Mouse (Mus musculus) brain, embryonic 14.5 days (tissue): Measurements from ENCODE around the gene Sin3b.

Experiments
- CTCF ChIP-seq: fragments of 200-500 bp; IDR thresholded peaks from 2 replicates; pipeline ENCODE4 v1.5.1; 2012; ENCODE audit warnings: inconsistent platforms, mild to moderate bottlenecking, moderate library complexity, borderline replicate concordance; ENCODE audit not compliant: insufficient read depth, insufficient read length; ENCODE audit errors: extremely low read depth
- POLR2A ChIP-seq: fragments of 200-500 bp; IDR thresholded peaks from 2 replicates; pipeline ENCODE4 v1.6.1; 2012; ENCODE audit warnings: mild to moderate bottlenecking, inconsistent platforms, borderline replicate concordance; ENCODE audit not compliant: poor library complexity, insufficient read depth, insufficient read length, severe bottlenecking; ENCODE audit errors: extremely low read depth

DNA sequence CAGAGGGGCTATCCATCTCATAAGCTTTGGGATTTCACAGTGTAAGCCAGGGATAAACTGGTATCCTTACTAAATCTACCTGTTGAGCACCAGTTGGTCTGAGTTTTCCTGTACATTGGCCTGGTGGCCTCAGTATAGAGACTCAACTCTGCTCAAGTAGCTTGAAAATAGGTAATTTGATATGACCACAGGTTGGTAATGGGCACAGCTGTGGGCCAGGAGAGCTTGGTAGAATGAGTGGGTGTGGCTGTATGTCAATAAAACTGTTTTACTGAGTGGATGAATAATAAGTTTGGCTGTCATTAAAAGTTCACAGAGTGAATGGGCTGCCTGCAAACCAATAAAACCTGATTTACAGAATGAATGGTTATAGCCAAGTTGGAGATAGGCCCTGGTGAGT lies 13.8 kb downstream of the Sin3b start:
- TF ChIP-seq CTCF (no peak), POLR2A (no peak)
